Mouse (Mus musculus) lung, embryonic 14.5 days (tissue): ENCODE measurements around the gene Slc4a5. TPM values are rescaled to one million over a fixed set of nuclear protein-coding genes. Genes with fewer than 3 reads are reported as not detected.
"Not testable (repeated sequence)": the region's sequence is repeated elsewhere in the genome, so short reads cannot be mapped to it uniquely, and the experiment has no call there.

Experiments
- ATAC-seq: fragments of 200-750 bp; cut with Nextera tagmentation; 2 replicates; pipeline ENCODE4 v1.8.0; 2017; ENCODE audit warnings: mild to moderate bottlenecking, moderate TSS enrichment, moderate library complexity; ENCODE audit not compliant: insufficient read depth
- DNase-seq: peaks from one replicate; pipeline ENCODE4 v3.0.0-alpha.2; 2015
- H3K27ac ChIP-seq: fragments of 300-500 bp; sonication (generic); 2 replicates; pipeline ENCODE4 v1.5.1; 2014; ENCODE audit warnings: low read depth, mild to moderate bottlenecking, moderate library complexity
- H3K27me3 ChIP-seq: fragments of 300-500 bp; sonication (generic); 2 replicates; pipeline ENCODE4 v1.6.1; 2014; ENCODE audit warnings: low read length, control low read depth; ENCODE audit not compliant: insufficient read depth
- H3K36me3 ChIP-seq: fragments of 300-500 bp; sonication (generic); 2 replicates; pipeline ENCODE4 v1.6.1; 2014; ENCODE audit warnings: control low read depth; ENCODE audit not compliant: insufficient read depth
- H3K4me1 ChIP-seq: fragments of 300-500 bp; sonication (generic); 2 replicates; pipeline ENCODE4 v1.6.1; 2014; ENCODE audit warnings: antibody characterized with exemption, control low read depth; ENCODE audit not compliant: insufficient read depth
- H3K4me2 ChIP-seq: fragments of 300-500 bp; sonication (generic); 2 replicates; pipeline ENCODE4 v1.6.1; 2014; ENCODE audit warnings: mild to moderate bottlenecking
- H3K4me3 ChIP-seq: fragments of 300-500 bp; sonication (generic); 2 replicates; pipeline ENCODE4 v1.5.1; 2014; ENCODE audit warnings: low read depth, low read length
- H3K9ac ChIP-seq: fragments of 300-500 bp; sonication (generic); 2 replicates; pipeline ENCODE4 v1.6.1; 2014
- H3K9me3 ChIP-seq: fragments of 300-500 bp; sonication (generic); 2 replicates; pipeline ENCODE4 v1.6.1; 2016; ENCODE audit warnings: low read depth, low read length, control low read depth
- CTCF ChIP-seq: IDR thresholded peaks from 2 replicates; pipeline ENCODE4 v1.5.1; 2016; ENCODE audit warnings: antibody characterized with exemption, low read depth
- WGBS: fragments of 180-500 bp; shearing (Covaris S2); extraction: QIAGEN DNeasy Blood & Tissue Kit; methylation state at CpG from one replicate; pipeline ENCODE4 v1.1.7; 2014; 5-methylcytosine and 5-hydroxymethylcytosine counted together
- polyA plus RNA-seq: library from polyadenylated mRNA; unstranded; fragments of >200 nt; fragmentation: Nextera tagmentation; extraction: Ambion mirVana; gene quantifications from 2 replicates; pipeline ENCODE4 v1.2.1, GENCODE M21; 2014

Gene Slc4a5
- polyA plus RNA-seq, 1 experiment from 2014 or later, result 0.61 TPM

DNA sequence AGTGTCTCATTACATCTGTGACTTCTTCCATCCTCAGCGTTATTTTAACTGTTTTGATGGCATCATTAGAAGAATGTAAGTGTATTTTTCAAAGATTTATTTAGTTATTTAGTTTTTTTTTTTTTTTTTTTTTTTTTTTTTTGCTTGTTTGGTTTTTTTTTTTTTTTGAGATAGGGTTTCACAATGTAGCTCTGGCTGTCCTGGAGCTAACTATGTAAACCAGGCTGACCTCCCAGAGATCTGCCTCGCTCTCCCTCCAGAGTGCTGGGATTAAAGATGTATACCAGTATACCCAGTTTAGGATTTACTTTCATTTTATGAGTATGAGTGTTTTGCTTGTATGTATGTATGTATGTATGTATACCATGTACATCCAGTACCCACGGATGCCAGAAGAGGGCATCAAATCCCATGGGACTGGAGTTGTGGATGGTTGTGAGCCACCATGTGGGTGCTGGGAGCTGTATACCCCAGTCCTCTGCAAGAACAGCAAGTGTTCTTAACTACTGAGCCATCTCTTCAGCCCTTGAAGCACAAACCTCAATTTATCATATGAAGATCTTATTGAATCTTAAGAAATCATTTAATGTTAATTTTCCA is 108.1 kb downstream of the Slc4a5 start:
- Histone ChIP-seq H3K9ac (no peak overlapping the region), H3K4me1 (peaks cover 10% of the 10 kb centered on the region), H3K36me3 (peaks cover 40% of the 10 kb centered on the region), H3K27ac (no peak overlapping the region), H3K9me3 (no peaks in the 10 kb centered on the region), H3K27me3 (no peaks in the 10 kb centered on the region), H3K4me2 (peak overlapping the region; percentile 87), H3K4me3 (no peak overlapping the region)
- DNase-seq (peak; percentile 9), ATAC-seq (no peak)
- TF ChIP-seq CTCF, result 0 out of 2 replicates have a peak, but pooled peaks have one; percentile 14
- 91% methylated on average over 3 of the region's 3 CpGs for WGBS

DNA sequence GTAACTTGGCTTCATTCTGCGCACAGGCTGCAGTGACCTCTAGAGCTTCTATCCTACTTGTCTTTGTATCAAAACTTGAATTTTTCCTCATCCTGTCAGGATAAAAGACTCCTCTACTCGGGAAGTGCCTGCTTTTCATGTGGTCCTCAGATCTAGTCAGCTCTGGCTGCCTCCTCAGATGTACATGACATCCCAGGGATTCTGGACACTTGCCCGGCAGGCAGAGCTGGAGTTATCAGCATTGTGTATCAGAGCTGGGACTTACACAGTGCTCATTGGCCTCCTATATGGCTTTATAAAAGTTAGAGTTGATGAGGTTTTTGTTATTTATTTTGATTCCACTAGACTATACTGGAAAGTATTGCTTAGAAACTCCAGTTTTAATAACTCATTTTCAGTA is 121.8 kb downstream of the Slc4a5 start:
- DNase-seq, result no peak
- Histone ChIP-seq H3K4me1 (no peaks in the 10 kb centered on the region), H3K4me2 (no peak overlapping the region), H3K36me3 (peaks cover 63% of the 10 kb centered on the region), H3K27me3 (no peaks in the 10 kb centered on the region), H3K27ac (no peak overlapping the region), H3K4me3 (no peak overlapping the region), H3K9me3 (no peaks in the 10 kb centered on the region), H3K9ac (no peak overlapping the region)
- no peak for ATAC-seq
- TF ChIP-seq CTCF, result no peak
- WGBS, result 70% methylated on average over 3 of the region's 3 CpGs

GRCm38 (mm10) chr6:83342957-83343356 is 123.3 kb downstream of the Slc4a5 start:
- H3K36me3 ChIP-seq, result peaks cover 51% of the 10 kb centered on the region

DNA sequence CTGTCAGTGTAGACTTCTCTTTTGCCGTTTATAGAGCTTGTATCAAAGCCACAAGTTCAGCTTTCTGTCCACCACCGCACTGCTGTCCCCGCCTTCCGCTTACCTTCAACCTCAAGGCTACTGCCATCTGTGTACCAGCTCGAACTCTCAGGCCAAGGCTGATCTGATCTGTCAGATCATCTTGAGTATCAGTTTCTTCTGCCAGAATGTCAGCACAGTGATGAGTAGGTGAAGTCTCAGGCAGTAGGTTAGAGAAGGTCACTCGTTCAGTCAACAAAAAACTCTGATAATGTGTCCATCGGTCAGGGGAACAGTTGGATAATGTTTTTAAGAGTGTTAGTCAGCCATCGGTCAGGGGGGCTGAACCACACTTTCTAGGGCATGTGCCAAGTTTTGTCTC is 125.7 kb downstream of the Slc4a5 start:
- not testable (repeated sequence) for H3K4me2 ChIP-seq, H3K9me3 ChIP-seq, ATAC-seq, H3K4me3 ChIP-seq, DNase-seq, H3K9ac ChIP-seq, H3K27ac ChIP-seq, H3K4me1 ChIP-seq, H3K27me3 ChIP-seq
- H3K36me3 ChIP-seq, result peaks cover 28% of the 10 kb centered on the region
- WGBS, result 85% methylated on average over 8 of the region's 8 CpGs

More at GRCm38 (mm10) chr6:83342957-83343356, 123.3 kb downstream of the Slc4a5 start:
- no peak for ATAC-seq
- H3K9ac ChIP-seq, result no peak overlapping the region
- no peaks in the 10 kb centered on the region for H3K9me3 ChIP-seq
- H3K4me3 ChIP-seq, result no peak overlapping the region
- H3K4me1 ChIP-seq, result no peaks in the 10 kb centered on the region
- 91% methylated on average over 2 of the region's 2 CpGs for WGBS
- no peak overlapping the region for H3K4me2 ChIP-seq
- DNase-seq, result no peak
- H3K27ac ChIP-seq, result no peak overlapping the region
- TF ChIP-seq CTCF, result no peak
- no peaks in the 10 kb centered on the region for H3K27me3 ChIP-seq

DNA sequence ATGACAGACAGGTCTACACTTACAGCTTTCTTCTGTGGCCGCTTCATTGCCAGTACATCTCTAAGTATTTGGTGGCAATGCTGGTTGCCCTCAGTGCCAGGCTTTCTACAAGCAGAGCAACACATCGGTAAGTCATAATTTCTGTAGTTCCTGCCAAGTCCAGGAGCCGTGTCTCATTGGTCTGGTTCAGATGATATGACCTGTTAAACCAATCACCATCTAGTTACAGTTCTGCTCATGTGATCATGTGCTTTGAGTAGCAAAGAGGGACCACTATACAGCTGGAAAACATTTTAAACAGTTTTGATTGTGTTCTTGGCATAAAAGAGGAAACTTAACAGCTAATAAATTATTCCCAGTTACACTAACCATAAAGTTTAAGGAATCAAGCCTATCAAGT is 128.3 kb downstream of the Slc4a5 start:
- peaks cover 14% of the 10 kb centered on the region for H3K36me3 ChIP-seq
- ATAC-seq (peak; percentile 48), DNase-seq (peak; percentile 56)
- no peaks in the 10 kb centered on the region for H3K27me3 ChIP-seq
- no peaks in the 10 kb centered on the region for H3K9me3 ChIP-seq
- no peak overlapping the region for H3K9ac ChIP-seq
- no peak overlapping the region for H3K27ac ChIP-seq
- H3K4me3 ChIP-seq, result no peak overlapping the region
- WGBS, result 62% methylated on average over 3 of the region's 3 CpGs
- no peaks in the 10 kb centered on the region for H3K4me1 ChIP-seq
- no peak for TF ChIP-seq CTCF
- H3K4me2 ChIP-seq, result no peak overlapping the region

GRCm38 (mm10) chr6:83348873-83349272 is 129.2 kb downstream of the Slc4a5 start, which contains the start of gene Bola3:
Bola3 (plus strand) TSS chr6:83349147.
- DNase-seq (no peak), ATAC-seq (0 out of 2 replicates have a peak, but pooled peaks have one; percentile 3)
- H3K27ac ChIP-seq, result peak within 1 kb of the TSS; percentile 42; the same call in 1 of the 2 replicates
- H3K36me3 ChIP-seq, result peaks cover 16% of the 10 kb centered on the region; the same call in 1 of the 2 replicates
- H3K4me3 ChIP-seq, result peak within 1 kb of the TSS; percentile 61
- H3K9ac ChIP-seq, result peak within 1 kb of the TSS; percentile 79
- H3K4me2 ChIP-seq, result peak within 1 kb of the TSS; percentile 80
- 32% methylated on average over 6 of the region's 6 CpGs for WGBS
- no peaks in the 10 kb centered on the region for H3K9me3 ChIP-seq
- TF ChIP-seq CTCF, result no peak
- no peaks in the 10 kb centered on the region for H3K27me3 ChIP-seq
- no peaks in the 10 kb centered on the region for H3K4me1 ChIP-seq

- Histone ChIP-seq H3K9me3 (no peaks in the 10 kb centered on the region), H3K36me3 (peaks cover 19% of the 10 kb centered on the region), H3K9ac (peak overlapping the region; percentile 79), H3K27me3 (no peaks in the 10 kb centered on the region), H3K4me2 (peak overlapping the region; percentile 80), H3K27ac (peak overlapping the region; percentile 42; the same call in 1 of the 2 replicates), H3K4me3 (peak overlapping the region; percentile 61), H3K4me1 (no peaks in the 10 kb centered on the region)
- under 1% methylated on average over 53 of the region's 53 CpGs for WGBS
- DNase-seq (peak; percentile 91), ATAC-seq (peak; percentile 95)
- TF ChIP-seq CTCF, result peak; percentile 61
Measured at GRCm38 (mm10) chr6:83349274-83349958, 129.8 kb downstream of the Slc4a5 start.
